Mouse (Mus musculus) hindbrain, postnatal 0 days (tissue): ENCODE data around the gene Dock9. TPM values are rescaled to one million over a fixed set of nuclear protein-coding genes. Genes with fewer than 3 reads are reported as not detected.
A peak's percentile ranks its signal among the peaks of the same experiment; 100 is the strongest.

Experiments used
- ATAC-seq: fragments of 200-750 bp; cut with Nextera tagmentation; 2 replicates; pipeline ENCODE4 v1.8.0; 2017; ENCODE audit warnings: mild to moderate bottlenecking, moderate TSS enrichment, moderate library complexity
- DNase-seq: peaks from one replicate; pipeline ENCODE4 v3.0.0-alpha.2; 2015; ENCODE audit warnings: low spot score
- H3K27ac ChIP-seq: fragments of 300-500 bp; sonication (generic); 2 replicates; pipeline ENCODE4 v1.5.1; 2014; ENCODE audit warnings: mild to moderate bottlenecking
- H3K27me3 ChIP-seq: fragments of 300-500 bp; sonication (generic); 2 replicates; pipeline ENCODE4 v1.6.1; 2014; ENCODE audit warnings: low read length, mixed read lengths; ENCODE audit not compliant: insufficient read depth
- H3K36me3 ChIP-seq: fragments of 300-500 bp; sonication (generic); 2 replicates; pipeline ENCODE4 v1.6.1; 2014; ENCODE audit warnings: low read length, mixed read lengths; ENCODE audit not compliant: insufficient read depth
- H3K4me1 ChIP-seq: fragments of 300-500 bp; sonication (generic); 2 replicates; pipeline ENCODE4 v1.6.1; 2014; ENCODE audit warnings: antibody characterized with exemption, low read length, mixed read lengths; ENCODE audit not compliant: insufficient read depth
- H3K4me2 ChIP-seq: fragments of 300-500 bp; sonication (generic); 2 replicates; pipeline ENCODE4 v1.6.1; 2014; ENCODE audit warnings: low read depth, mild to moderate bottlenecking, low read length, moderate library complexity, mixed read lengths
- H3K4me3 ChIP-seq: fragments of 300-500 bp; sonication (generic); 2 replicates; pipeline ENCODE4 v1.5.1; 2014; ENCODE audit warnings: low read length
- H3K9ac ChIP-seq: fragments of 300-500 bp; sonication (generic); replicated peaks from 2 replicates; pipeline ENCODE4 v1.6.1; 2014; ENCODE audit warnings: mild to moderate bottlenecking, low read length, moderate library complexity, mixed read lengths
- H3K9me3 ChIP-seq: fragments of 300-500 bp; sonication (generic); 2 replicates; pipeline ENCODE4 v1.6.1; 2016; ENCODE audit warnings: low read length, mixed read lengths
- CTCF ChIP-seq: IDR thresholded peaks from 2 replicates; pipeline ENCODE4 v1.5.1; 2016; ENCODE audit warnings: antibody characterized with exemption, control low read depth, low read depth
- WGBS: fragments of 180-500 bp; shearing (Covaris S2); extraction: QIAGEN DNeasy Blood & Tissue Kit; methylation state at CpG from one replicate; pipeline ENCODE4 v1.1.7; 2014; 5-methylcytosine and 5-hydroxymethylcytosine counted together
- polyA plus RNA-seq: library from polyadenylated mRNA; unstranded; fragments of >200 nt; fragmentation: Nextera tagmentation; extraction: Ambion mirVana; gene quantifications from 2 replicates; pipeline ENCODE4 v1.2.1, GENCODE M21; 2015
- total RNA-seq: library from RNA; depleted of rRNA; stranded (reverse); fragments of >200 nt; gene quantifications from 2 replicates; pipeline ENCODE4 v1.2.3, GENCODE M21; 2014

Gene Dock9
- total and polyA plus RNA-seq, 2 experiments from 2014 or later = 11.7 to 51.3 TPM

- no peaks in the 10 kb centered on the region for H3K27me3 ChIP-seq
- no peak for DNase-seq
- WGBS = 87% methylated on average over 7 of the region's 7 CpGs
- TF ChIP-seq CTCF = no peak
- no peaks in the 10 kb centered on the region for H3K4me1 ChIP-seq
- no peak overlapping the region for H3K4me3 ChIP-seq
- no peak overlapping the region for H3K27ac ChIP-seq
- ATAC-seq = no peak
- no peaks in the 10 kb centered on the region for H3K36me3 ChIP-seq
- no peak overlapping the region for H3K9ac ChIP-seq
- H3K9me3 ChIP-seq = no peaks in the 10 kb centered on the region
- H3K4me2 ChIP-seq = no peak overlapping the region
These were observed 29.5 kb upstream of the Dock9 start for GRCm38 (mm10) chr14:121827091-121827490.

DNA sequence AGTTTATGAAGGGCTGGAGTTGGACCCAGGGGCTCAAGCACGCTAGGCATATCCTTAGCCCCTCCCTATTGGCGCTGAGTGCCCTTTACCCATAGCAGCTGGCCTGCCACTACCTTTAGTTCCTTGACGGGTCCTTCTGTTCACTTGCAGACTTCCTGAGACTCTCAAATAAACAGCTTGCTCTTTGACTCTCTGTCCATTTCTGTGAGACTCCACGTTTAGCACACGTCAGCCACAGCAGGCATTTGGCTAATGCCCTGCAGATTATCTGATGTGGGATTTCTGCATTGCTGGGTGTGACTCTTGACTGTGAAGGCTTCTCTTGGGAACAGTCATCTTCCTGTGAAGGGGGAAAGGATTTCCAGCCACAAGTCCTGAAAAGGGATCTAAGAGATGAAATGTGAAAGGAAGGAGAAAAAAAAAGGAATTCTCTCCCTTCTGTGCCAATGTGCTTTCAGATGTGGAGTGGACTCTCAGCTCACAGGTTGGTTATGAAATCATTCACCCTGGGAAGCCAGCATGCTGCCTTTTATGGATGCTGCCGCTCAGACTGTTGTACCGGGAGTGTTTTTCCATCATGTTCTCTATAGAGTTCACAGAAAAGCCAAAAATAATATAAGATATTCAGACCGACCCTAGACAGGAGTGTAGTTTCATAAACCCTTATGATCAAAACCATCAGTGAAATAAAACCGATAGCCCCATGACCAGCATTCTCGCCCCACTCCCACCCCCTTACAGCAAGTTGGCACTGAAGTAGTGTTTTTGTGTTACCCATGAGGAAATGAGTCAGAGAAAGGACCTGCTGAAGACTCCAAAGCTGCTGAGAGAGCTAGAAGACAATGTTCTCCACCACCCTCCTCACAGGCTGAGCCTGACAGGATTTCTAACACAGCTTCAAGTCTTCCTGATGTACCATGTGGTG lies 28.1 kb upstream of the Dock9 start:
- Histone ChIP-seq H3K36me3 (no peaks in the 10 kb centered on the region), H3K27me3 (no peaks in the 10 kb centered on the region), H3K4me3 (no peak overlapping the region), H3K4me2 (no peak overlapping the region), H3K9me3 (no peaks in the 10 kb centered on the region), H3K4me1 (no peaks in the 10 kb centered on the region), H3K9ac (no peak overlapping the region), H3K27ac (peak overlapping the region; percentile 48; the same call in 1 of the 2 replicates)
- WGBS = 65% methylated on average over 10 of the region's 10 CpGs
- TF ChIP-seq CTCF = no peak
- ATAC-seq = no peak
- DNase-seq = no peak

- Histone ChIP-seq H3K9ac (no peak overlapping the region), H3K36me3 (no peaks in the 10 kb centered on the region), H3K9me3 (no peaks in the 10 kb centered on the region), H3K4me3 (no peak overlapping the region), H3K27me3 (no peaks in the 10 kb centered on the region), H3K4me1 (no peaks in the 10 kb centered on the region), H3K4me2 (no peak overlapping the region), H3K27ac (no peak overlapping the region)
- peak; percentile 76 for DNase-seq
- WGBS = 62% methylated on average over 11 of the region's 11 CpGs
- ATAC-seq = peak; percentile 87
- TF ChIP-seq CTCF = no peak
These were observed 26.9 kb upstream of the Dock9 start for GRCm38 (mm10) chr14:121824322-121825103.

DNA sequence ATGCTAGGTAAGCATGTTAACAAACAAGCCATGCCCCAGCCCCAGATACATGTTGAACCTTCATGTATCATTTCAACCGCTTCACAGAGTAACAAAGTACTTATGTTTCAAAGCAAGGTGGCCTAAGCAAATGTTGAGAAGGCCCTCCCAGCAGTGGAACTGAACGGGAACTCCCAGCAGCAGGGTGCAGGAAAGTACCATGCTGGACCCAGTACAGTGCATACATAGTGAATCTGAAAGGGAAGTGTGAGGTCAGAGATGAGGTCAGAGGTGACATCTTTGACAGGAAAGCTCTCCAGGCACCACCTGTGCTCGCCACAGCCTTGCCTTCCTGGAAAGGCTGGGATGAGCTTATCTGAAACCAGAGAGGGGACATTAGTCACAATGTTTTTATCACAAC lies 25.4 kb upstream of the Dock9 start:
- Histone ChIP-seq H3K9me3 (no peaks in the 10 kb centered on the region), H3K27ac (no peak overlapping the region), H3K4me1 (no peaks in the 10 kb centered on the region), H3K9ac (no peak overlapping the region), H3K4me3 (no peak overlapping the region), H3K27me3 (no peaks in the 10 kb centered on the region), H3K36me3 (no peaks in the 10 kb centered on the region), H3K4me2 (no peak overlapping the region)
- 74% methylated on average over 3 of the region's 3 CpGs for WGBS
- no peak for TF ChIP-seq CTCF
- ATAC-seq = no peak
- DNase-seq = no peak

DNA sequence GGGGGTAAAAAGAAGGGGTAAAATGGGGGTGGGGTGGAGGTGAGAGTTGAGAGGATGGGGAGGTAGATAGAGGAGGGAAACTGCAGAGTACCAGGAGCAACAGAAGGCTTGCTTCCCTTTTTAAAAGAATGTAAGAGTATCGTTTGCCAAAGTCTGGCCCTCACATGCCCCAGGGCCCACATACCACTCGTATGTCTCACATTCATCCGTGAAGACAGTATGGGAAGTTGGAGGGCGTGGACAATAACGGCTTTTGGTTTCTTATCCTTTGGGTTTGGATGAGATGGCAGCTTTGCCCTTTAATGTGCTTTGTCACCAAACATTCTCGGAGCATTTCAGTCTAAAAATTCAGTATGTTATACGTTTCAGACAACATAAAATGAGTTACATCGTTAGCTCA lies 24.9 kb upstream of the Dock9 start:
- TF ChIP-seq CTCF = no peak
- no peaks in the 10 kb centered on the region for H3K9me3 ChIP-seq
- H3K4me1 ChIP-seq = no peaks in the 10 kb centered on the region
- no peak overlapping the region for H3K4me3 ChIP-seq
- no peak overlapping the region for H3K4me2 ChIP-seq
- ATAC-seq (no peak), DNase-seq (no peak)
- no peak overlapping the region for H3K9ac ChIP-seq
- no peak overlapping the region for H3K27ac ChIP-seq
- WGBS = 86% methylated on average over 8 of the region's 8 CpGs
- H3K27me3 ChIP-seq = no peaks in the 10 kb centered on the region
- H3K36me3 ChIP-seq = no peaks in the 10 kb centered on the region

- H3K4me1 ChIP-seq = no peaks in the 10 kb centered on the region
- no peak overlapping the region for H3K27ac ChIP-seq
- ATAC-seq (no peak), DNase-seq (no peak)
- H3K9ac ChIP-seq = no peak overlapping the region
- no peak for TF ChIP-seq CTCF
- peaks cover 7% of the 10 kb centered on the region for H3K9me3 ChIP-seq
- no peaks in the 10 kb centered on the region for H3K36me3 ChIP-seq
- no peaks in the 10 kb centered on the region for H3K27me3 ChIP-seq
- WGBS = 72% methylated on average over 4 of the region's 4 CpGs
- H3K4me2 ChIP-seq = no peak overlapping the region
- no peak overlapping the region for H3K4me3 ChIP-seq
These were observed 9.2 kb upstream of the Dock9 start for GRCm38 (mm10) chr14:121806791-121807190.
